Mouse (Mus musculus): ENCODE results near the gene Ano2.

Gene Ano2

GRCm38 (mm10) chr6:125690057-125690703 lies at the start of gene Ano2:
Gene Ano2, plus strand, starts transcription at chr6:125690419.
- no peak for DNase-seq (ENCODE audit: low read depth, low spot score)

GRCm38 (mm10) chr6:125640486-125640885 lies 49.7 kb upstream of the Ano2 start:
- DNase-seq (ENCODE audit: low read depth, low spot score): no peak

GRCm38 (mm10) chr6:125641146-125641545 lies 49.1 kb upstream of the Ano2 start:
- DNase-seq (ENCODE audit: low read depth, low spot score): no peak

GRCm38 (mm10) chr6:125648964-125649363 lies 41.3 kb upstream of the Ano2 start:
- DNase-seq (ENCODE audit: low read depth, low spot score): no peak

GRCm38 (mm10) chr6:125651335-125651734 lies 38.9 kb upstream of the Ano2 start:
- DNase-seq (ENCODE audit: low read depth, low spot score): no peak

GRCm38 (mm10) chr6:125653416-125653815 lies 36.8 kb upstream of the Ano2 start:
- DNase-seq (ENCODE audit: low read depth, low spot score): no peak

GRCm38 (mm10) chr6:125656921-125657320 lies 33.3 kb upstream of the Ano2 start:
- DNase-seq (ENCODE audit: low read depth, low spot score): no peak

GRCm38 (mm10) chr6:125657966-125658365 lies 32.3 kb upstream of the Ano2 start:
- DNase-seq (ENCODE audit: low read depth, low spot score): no peak

- DNase-seq (ENCODE audit: low read depth, low spot score): peak; percentile 79
These were observed 28.9 kb upstream of the Ano2 start for GRCm38 (mm10) chr6:125661106-125661877.

GRCm38 (mm10) chr6:125663906-125664305 lies 26.3 kb upstream of the Ano2 start:
- no peak for DNase-seq (ENCODE audit: low read depth, low spot score)

- no peak for DNase-seq (ENCODE audit: low read depth, low spot score)
These were observed 18.4 kb upstream of the Ano2 start for GRCm38 (mm10) chr6:125671835-125672234.

- DNase-seq (ENCODE audit: low read depth, low spot score): no peak
These were observed 11.7 kb upstream of the Ano2 start for GRCm38 (mm10) chr6:125678492-125678891.

GRCm38 (mm10) chr6:125680613-125681012 lies 9.6 kb upstream of the Ano2 start:
- no peak for DNase-seq (ENCODE audit: low read depth, low spot score)

GRCm38 (mm10) chr6:125685420-125685819 lies 4.8 kb upstream of the Ano2 start:
- DNase-seq (ENCODE audit: low read depth, low spot score): no peak

- no peak for DNase-seq (ENCODE audit: low read depth, low spot score)
These were observed 2.2 kb upstream of the Ano2 start for GRCm38 (mm10) chr6:125687986-125688385.

GRCm38 (mm10) chr6:125701146-125701545 lies 10.9 kb downstream of the Ano2 start:
- DNase-seq (ENCODE audit: low read depth, low spot score): no peak

GRCm38 (mm10) chr6:125711261-125711660 lies 21.0 kb downstream of the Ano2 start:
- peak; percentile 13 for DNase-seq (ENCODE audit: low read depth, low spot score)

GRCm38 (mm10) chr6:125726408-125726807 lies 36.2 kb downstream of the Ano2 start:
- DNase-seq (ENCODE audit: low read depth, low spot score): peak; percentile 57

GRCm38 (mm10) chr6:125727484-125727911 lies 37.3 kb downstream of the Ano2 start:
- DNase-seq (ENCODE audit: low read depth, low spot score): no peak

GRCm38 (mm10) chr6:125729471-125729870 lies 39.3 kb downstream of the Ano2 start:
- DNase-seq (ENCODE audit: low read depth, low spot score): no peak

- no peak for DNase-seq (ENCODE audit: low read depth, low spot score)
These were observed 39.8 kb downstream of the Ano2 start for GRCm38 (mm10) chr6:125729986-125730535.

- DNase-seq (ENCODE audit: low read depth, low spot score): no peak
These were observed 47.5 kb downstream of the Ano2 start for GRCm38 (mm10) chr6:125737511-125738285.

Data from R1 (cell line).